Mouse (Mus musculus) heart, adult 2 months (tissue): ENCODE results near the gene Cmtm4. TPM values are rescaled to one million over a fixed set of nuclear protein-coding genes. Genes with fewer than 3 reads are reported as not detected.
"Not testable (repeated sequence)": the region's sequence is repeated elsewhere in the genome, so short reads cannot be mapped to it uniquely, and the experiment has no call there.

Source experiments
- DNase-seq, 2 experiments: peaks; one replicate each; pipeline ENCODE4 v3.0.0; 2021
- H3K27ac ChIP-seq: fragments of 200-600 bp; 2 replicates; pipeline ENCODE4 v1.8.1; 2022
- H3K27me3 ChIP-seq: fragments of 200-500 bp; 2 replicates; pipeline ENCODE4 v1.6.1; 2012; ENCODE audit warnings: mild to moderate bottlenecking, low read length, inconsistent platforms, mixed read lengths; ENCODE audit not compliant: control insufficient read depth, insufficient read depth
- H3K36me3 ChIP-seq: fragments of 200-500 bp; 2 replicates; pipeline ENCODE4 v1.6.1; 2012; ENCODE audit warnings: low read length, inconsistent platforms; ENCODE audit not compliant: control insufficient read depth, insufficient read depth
- H3K4me1 ChIP-seq: fragments of 200-500 bp; 2 replicates; pipeline ENCODE4 v1.6.1; 2011; ENCODE audit warnings: low read length; ENCODE audit not compliant: control insufficient read depth, insufficient read depth
- H3K4me3 ChIP-seq: fragments of 200-600 bp; 2 replicates; pipeline ENCODE4 v1.8.1; 2022
- H3K79me2 ChIP-seq: fragments of 200-500 bp; replicated peaks from 2 replicates; pipeline ENCODE4 v1.6.1; 2012; ENCODE audit warnings: mild to moderate bottlenecking, inconsistent platforms, low read length, moderate library complexity, mixed read lengths; ENCODE audit not compliant: control insufficient read depth, insufficient read depth
- H3K9ac ChIP-seq: fragments of 200-500 bp; 2 replicates; pipeline ENCODE4 v1.6.1; 2012; ENCODE audit warnings: low read depth, mild to moderate bottlenecking, control low read depth, inconsistent platforms, low read length, mixed read lengths
- CTCF ChIP-seq: fragments of 200-600 bp; IDR thresholded peaks from 2 replicates; pipeline ENCODE4 v1.8.1; 2022; ENCODE audit warnings: antibody characterized with exemption, mild to moderate bottlenecking, moderate library complexity
- EP300 ChIP-seq: fragments of 200-500 bp; IDR thresholded peaks from 2 replicates; pipeline ENCODE4 v1.6.1; 2011; ENCODE audit warnings: low read depth, low read length, control low read depth; ENCODE audit not compliant: insufficient read depth
- POLR2A ChIP-seq: fragments of 200-500 bp; IDR thresholded peaks from 2 replicates; pipeline ENCODE4 v1.6.1; 2011; ENCODE audit warnings: mild to moderate bottlenecking, low read depth, low read length, control low read depth; ENCODE audit not compliant: insufficient read depth
- WGBS: fragments of 180-500 bp; shearing (Covaris S2); methylation state at CpG from one replicate; pipeline ENCODE4 v1.1.7; 2018; 5-methylcytosine and 5-hydroxymethylcytosine counted together
- intact Hi-C: fragments of 180-260 bp; cut with DNase I; formaldehyde crosslinking; loops from one replicate; pipeline ENCODE4 v1.15.1; 2025
- polyA plus RNA-seq: library from polyadenylated mRNA; depleted of rRNA; stranded (reverse); fragments of >200 nt; gene quantifications from 2 replicates; pipeline ENCODE4 v1.2.3, GENCODE M21; 2012; rRNA removed
- total RNA-seq, 2 experiments: library from RNA; stranded (reverse); gene quantifications; 2 replicates each; pipeline ENCODE4 v1.2.3; 2021

Gene Cmtm4
- total and polyA plus RNA-seq, 3 experiments = 7.3 to 11.4 (median 10.0) TPM

GRCm38 (mm10) chr8:104304962-104305361 is 90.6 kb downstream of the Cmtm4 start:
- Histone ChIP-seq H3K36me3 (no peaks in the 10 kb centered on the region), H3K79me2 (no peaks in the 10 kb centered on the region), H3K4me3 (no peak overlapping the region), H3K4me1 (no peaks in the 10 kb centered on the region), H3K27ac (no peak overlapping the region), H3K9ac (no peak overlapping the region), H3K27me3 (no peaks in the 10 kb centered on the region)
- TF ChIP-seq EP300 (no peak), POLR2A (no peak), CTCF (no peak)
- no peak for DNase-seq
- intact Hi-C loops = no loop called here
- WGBS = 82% methylated on average over 11 of the region's 11 CpGs

DNA sequence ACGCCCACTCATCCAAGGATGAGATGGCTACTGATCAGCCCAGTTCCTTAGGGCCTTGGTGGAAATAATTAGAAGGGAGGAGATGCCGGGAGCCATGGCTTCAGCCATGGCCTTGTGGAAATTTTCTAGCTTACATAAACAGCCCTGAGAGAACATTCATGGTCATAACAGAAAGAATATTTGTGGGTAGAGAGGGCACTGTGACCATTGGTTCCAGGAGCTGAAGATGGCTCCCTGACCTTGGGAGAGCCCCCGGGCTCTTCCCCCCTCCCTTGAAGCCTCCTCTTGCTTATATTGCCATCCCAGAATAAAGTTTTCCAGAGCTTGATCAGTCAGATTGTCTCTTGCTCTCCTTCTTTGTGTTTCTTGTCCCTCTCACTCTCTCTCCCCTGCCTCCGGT is 93.1 kb downstream of the Cmtm4 start:
- H3K27me3 ChIP-seq, H3K4me1 ChIP-seq, intact Hi-C loops, H3K36me3 ChIP-seq, H3K27ac ChIP-seq, H3K9ac ChIP-seq, H3K79me2 ChIP-seq, DNase-seq, H3K4me3 ChIP-seq: not testable (repeated sequence)
- 91% methylated on average over 4 of the region's 4 CpGs for WGBS

- H3K4me1 ChIP-seq, H3K27me3 ChIP-seq, intact Hi-C loops, H3K9ac ChIP-seq, H3K4me3 ChIP-seq, H3K36me3 ChIP-seq, H3K27ac ChIP-seq, H3K79me2 ChIP-seq, DNase-seq: not testable (repeated sequence)
- WGBS = 25% methylated on average over 3 of the region's 3 CpGs
These were observed 94.0 kb downstream of the Cmtm4 start for GRCm38 (mm10) chr8:104301577-104301976.

Other genes starting within 250 kb of the Cmtm4 start
- gene Bean1, start 225.4 kb downstream of the Cmtm4 start, total RNA-seq = 1 to 10 TPM in 1 of 2 experiments, under 1 TPM in 1; 0.91 to 1.8 TPM
- gene Bean1, start 225.4 kb downstream of the Cmtm4 start, polyA plus RNA-seq = 4.0 and 4.1 TPM in 2 replicates
- gene Tk2, start 147.2 kb downstream of the Cmtm4 start, total RNA-seq = 1 to 10 TPM; 6.1 to 8.7 TPM
- 9.8 and 10.6 TPM in 2 replicates for gene Tk2, start 147.2 kb downstream of the Cmtm4 start, polyA plus RNA-seq
- gene Cklf, start 144.9 kb downstream of the Cmtm4 start, total RNA-seq = 1 to 10 TPM; 3.2 to 3.5 TPM
- gene Cklf, start 144.9 kb downstream of the Cmtm4 start, polyA plus RNA-seq = 2.8 and 3.7 TPM in 2 replicates
- not detected for gene Cmtm2a, start 102.6 kb downstream of the Cmtm4 start, total RNA-seq
- 0.10 and 0.32 TPM in 2 replicates for gene Cmtm2a, start 102.6 kb downstream of the Cmtm4 start, polyA plus RNA-seq
- not detected for gene Gm45711, start 85.7 kb downstream of the Cmtm4 start, total RNA-seq
- not detected in 2 replicates for gene Gm45711, start 85.7 kb downstream of the Cmtm4 start, polyA plus RNA-seq
- gene Cmtm1, start 85.7 kb downstream of the Cmtm4 start, total RNA-seq = not detected
- gene Cmtm1, start 85.7 kb downstream of the Cmtm4 start, polyA plus RNA-seq = not detected in 2 replicates
- gene Gm11020, start 74.2 kb downstream of the Cmtm4 start, total RNA-seq = not detected
- not detected in 2 replicates for gene Gm11020, start 74.2 kb downstream of the Cmtm4 start, polyA plus RNA-seq
- not detected for gene Cmtm2b, start 73.6 kb downstream of the Cmtm4 start, total RNA-seq
- 0.12 and 0.20 TPM in 2 replicates for gene Cmtm2b, start 73.6 kb downstream of the Cmtm4 start, polyA plus RNA-seq
- 10 to 100 TPM; 10.5 to 16.4 TPM for gene Cmtm3, start 56.4 kb downstream of the Cmtm4 start, total RNA-seq
- 39.1 and 44.1 TPM in 2 replicates for gene Cmtm3, start 56.4 kb downstream of the Cmtm4 start, polyA plus RNA-seq
- gene Dync1li2, start 47.2 kb upstream of the Cmtm4 start, total RNA-seq = 100 to 1,000 TPM in 1 of 2 experiments, 10 to 100 TPM in 1; 86.8 to 107 TPM
- 20.2 and 38.5 TPM in 2 replicates for gene Dync1li2, start 47.2 kb upstream of the Cmtm4 start, polyA plus RNA-seq
- not detected for gene Terb1, start 114.1 kb upstream of the Cmtm4 start, total RNA-seq
- not detected in 2 replicates for gene Terb1, start 114.1 kb upstream of the Cmtm4 start, polyA plus RNA-seq
- gene Nae1, start 138.8 kb upstream of the Cmtm4 start, total RNA-seq = 10 to 100 TPM; 27.0 to 31.4 TPM
- 11.0 and 28.0 TPM in 2 replicates for gene Nae1, start 138.8 kb upstream of the Cmtm4 start, polyA plus RNA-seq
- gene Car7, start 138.9 kb upstream of the Cmtm4 start, total RNA-seq = 1 to 10 TPM; 2.0 to 2.9 TPM
- gene Car7, start 138.9 kb upstream of the Cmtm4 start, polyA plus RNA-seq = 9.3 and 11.2 TPM in 2 replicates
- gene Pdp2, start 195.6 kb upstream of the Cmtm4 start, total RNA-seq = 10 to 100 TPM; 18.4 to 35.8 TPM
- 10.0 and 18.8 TPM in 2 replicates for gene Pdp2, start 195.6 kb upstream of the Cmtm4 start, polyA plus RNA-seq
- 1 to 10 TPM; 3.3 to 4.3 TPM for gene Cdh16, start 228.6 kb upstream of the Cmtm4 start, total RNA-seq
- 7.1 and 11.0 TPM in 2 replicates for gene Cdh16, start 228.6 kb upstream of the Cmtm4 start, polyA plus RNA-seq
- 100 to 1,000 TPM; 123 to 414 TPM for gene Rrad, start 235.5 kb upstream of the Cmtm4 start, total RNA-seq
- 205 and 316 TPM in 2 replicates for gene Rrad, start 235.5 kb upstream of the Cmtm4 start, polyA plus RNA-seq
- 10 to 100 TPM; 63.9 to 66.9 TPM for gene Ciao2b, start 246.2 kb upstream of the Cmtm4 start, total RNA-seq
- 51.6 and 58.1 TPM in 2 replicates for gene Ciao2b, start 246.2 kb upstream of the Cmtm4 start, polyA plus RNA-seq